Mouse (Mus musculus) lung, postnatal 14 days (tissue): ENCODE measurements around the gene Ms4a4c.
"Not testable (repeated sequence)": the region's sequence is repeated elsewhere in the genome, so short reads cannot be mapped to it uniquely, and the experiment has no call there.

Experiments
- DNase-seq: peaks from one replicate; pipeline ENCODE4 v3.0.0; 2021

Ms4a4c gene

GRCm38 (mm10) chr19:11466471-11466870 lies 61.9 kb downstream of the Ms4a4c start:
- DNase-seq, result no peak

GRCm38 (mm10) chr19:11468361-11468760 lies 63.8 kb downstream of the Ms4a4c start:
- DNase-seq, result not testable (repeated sequence)

- not testable (repeated sequence) for DNase-seq
Measured at GRCm38 (mm10) chr19:11469215-11469614, 64.6 kb downstream of the Ms4a4c start, which contains the start of gene Ms4a6c. Ms4a6c (plus strand) TSS chr19:11469366.
